Mouse (Mus musculus) cerebellum, adult 11 months (tissue): ENCODE results near the gene Nfia.

ENCODE experiments used
- DNase-seq: peaks from one replicate; pipeline ENCODE4 v3.0.0; 2022

Gene Nfia

GRCm38 (mm10) chr4:97841063-97841595 is 68.6 kb downstream of the Nfia start:
- no peak for DNase-seq

GRCm38 (mm10) chr4:97841745-97842144 is 69.2 kb downstream of the Nfia start:
- DNase-seq, result no peak

GRCm38 (mm10) chr4:97843981-97844690 is 71.6 kb downstream of the Nfia start:
- no peak for DNase-seq

- DNase-seq, result no peak
Observed at GRCm38 (mm10) chr4:97844899-97845298, 72.4 kb downstream of the Nfia start.

- DNase-seq, result no peak
Observed at GRCm38 (mm10) chr4:97847653-97848052, 75.1 kb downstream of the Nfia start.

- no peak for DNase-seq
Observed at GRCm38 (mm10) chr4:97850991-97851390, 78.5 kb downstream of the Nfia start.

- DNase-seq, result no peak
Observed at GRCm38 (mm10) chr4:97851698-97852097, 79.2 kb downstream of the Nfia start.

- no peak for DNase-seq
Observed at GRCm38 (mm10) chr4:97852626-97853025, 80.1 kb downstream of the Nfia start.

- DNase-seq, result no peak
Observed at GRCm38 (mm10) chr4:97854779-97855178, 82.2 kb downstream of the Nfia start.

GRCm38 (mm10) chr4:97855712-97856420 is 83.3 kb downstream of the Nfia start:
- DNase-seq, result no peak

GRCm38 (mm10) chr4:97857549-97857948 is 85.0 kb downstream of the Nfia start:
- DNase-seq, result no peak

- no peak for DNase-seq
Observed at GRCm38 (mm10) chr4:97859431-97859830, 86.9 kb downstream of the Nfia start.

- DNase-seq, result no peak
Observed at GRCm38 (mm10) chr4:97860376-97860775, 87.8 kb downstream of the Nfia start.

- no peak for DNase-seq
Observed at GRCm38 (mm10) chr4:97860791-97861344, 88.3 kb downstream of the Nfia start.

GRCm38 (mm10) chr4:97862379-97862778 is 89.8 kb downstream of the Nfia start:
- no peak for DNase-seq

- DNase-seq, result no peak
Observed at GRCm38 (mm10) chr4:97864276-97864675, 91.7 kb downstream of the Nfia start.

GRCm38 (mm10) chr4:97865410-97865953 is 92.9 kb downstream of the Nfia start:
- no peak for DNase-seq

- no peak for DNase-seq
Observed at GRCm38 (mm10) chr4:97866463-97866862, 93.9 kb downstream of the Nfia start.

- DNase-seq, result peak; percentile 48
Observed at GRCm38 (mm10) chr4:97868307-97868937, 95.9 kb downstream of the Nfia start.

- peak; percentile 97 for DNase-seq
Observed at GRCm38 (mm10) chr4:97868938-97869440, 96.5 kb downstream of the Nfia start.

- no peak for DNase-seq
Observed at GRCm38 (mm10) chr4:97869451-97869850, 96.9 kb downstream of the Nfia start.

GRCm38 (mm10) chr4:97871770-97872439 is 99.4 kb downstream of the Nfia start:
- DNase-seq, result no peak
